Mouse (Mus musculus): ENCODE measurements at regions not wholly inside any gene's neighbourhood (a gene's known extent, or its start where the extent isn't known, plus 50 kb on each side); places are given as distances from the start of the nearest gene placed in this dataset.

DNA sequence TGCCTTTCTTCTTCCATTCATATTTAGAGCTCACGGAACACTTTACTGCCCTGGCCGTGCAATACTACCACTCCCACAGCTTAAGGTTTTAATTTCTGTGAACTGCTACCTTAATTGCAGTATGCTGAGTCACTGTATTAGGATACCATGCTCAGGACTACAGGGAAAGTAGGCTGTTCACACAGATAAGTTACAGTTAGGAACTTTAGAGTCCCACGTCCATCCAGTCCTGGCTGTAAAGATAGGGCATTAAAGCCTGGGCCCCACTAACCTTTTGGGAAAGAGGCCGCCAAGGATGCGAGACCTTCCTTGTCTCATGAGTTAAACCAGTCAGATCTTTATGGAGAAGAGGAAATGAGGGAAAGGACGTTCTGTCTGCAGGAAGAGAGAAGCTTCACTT lies 574.6 kb downstream of the Stpg2 start:
- no peak for DNase-seq (ENCODE audit: low read depth, low spot score)

DNA sequence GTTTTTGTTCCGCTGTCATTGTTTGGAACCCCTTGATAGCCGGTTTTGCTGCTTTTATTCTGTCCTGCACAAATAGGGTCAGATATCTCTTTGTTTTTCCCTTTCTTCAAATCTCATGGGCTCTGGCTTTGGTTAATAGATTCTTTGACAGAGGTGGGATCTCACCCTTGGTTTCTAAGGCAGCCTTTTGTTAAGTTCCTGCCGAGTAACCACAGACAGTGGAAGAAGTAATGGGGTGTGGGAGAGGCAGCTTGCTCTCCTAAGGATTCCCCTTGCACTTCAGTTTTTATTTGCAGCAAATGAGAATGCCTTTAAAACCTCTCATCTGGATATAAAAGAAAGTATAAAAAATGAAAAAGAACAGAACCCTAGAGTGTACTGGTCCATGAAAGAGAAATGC lies 577.9 kb downstream of the Stpg2 start:
- DNase-seq (ENCODE audit: low read depth, low spot score), result no peak

DNA sequence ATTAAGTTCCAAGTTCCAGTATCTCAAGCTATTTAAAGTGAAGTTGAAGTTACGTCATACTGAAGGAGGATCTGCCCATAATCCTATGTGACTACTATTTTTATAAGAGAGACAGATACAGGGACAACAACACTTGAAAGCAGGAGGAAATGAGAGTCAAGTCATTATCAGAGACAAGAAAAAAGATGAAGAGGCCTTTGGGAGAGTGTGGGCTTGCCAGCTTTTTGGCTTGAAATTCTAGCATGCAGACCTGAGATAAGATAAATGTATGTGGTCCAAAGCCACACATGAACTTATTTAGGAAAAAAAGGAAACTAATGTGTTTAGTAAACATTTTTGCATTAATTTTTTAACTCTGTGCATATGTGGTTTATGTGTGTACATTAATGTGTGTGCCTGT lies 581.0 kb downstream of the Stpg2 start:
- DNase-seq (ENCODE audit: low read depth, low spot score), result no peak

DNA sequence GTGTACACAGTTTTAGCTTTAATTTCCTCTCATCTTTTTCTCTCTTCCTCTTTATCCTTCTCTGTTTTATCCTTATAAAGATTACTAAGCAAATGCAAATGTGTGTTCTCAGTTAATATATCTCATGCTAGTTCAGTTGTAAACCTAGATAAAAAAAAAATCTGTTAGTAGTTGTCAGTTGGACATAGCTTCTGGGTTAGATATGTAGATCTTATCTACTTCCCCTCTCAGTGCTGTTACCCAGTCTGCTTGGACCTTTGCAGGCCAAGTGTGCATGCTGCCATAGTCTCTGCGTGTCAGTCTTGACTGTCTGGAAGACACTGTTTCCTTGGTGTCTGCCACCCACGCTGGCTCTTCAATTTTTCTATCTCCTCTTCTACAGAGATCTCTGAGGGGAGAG lies 583.4 kb downstream of the Stpg2 start:
- no peak for DNase-seq (ENCODE audit: low read depth, low spot score)

DNA sequence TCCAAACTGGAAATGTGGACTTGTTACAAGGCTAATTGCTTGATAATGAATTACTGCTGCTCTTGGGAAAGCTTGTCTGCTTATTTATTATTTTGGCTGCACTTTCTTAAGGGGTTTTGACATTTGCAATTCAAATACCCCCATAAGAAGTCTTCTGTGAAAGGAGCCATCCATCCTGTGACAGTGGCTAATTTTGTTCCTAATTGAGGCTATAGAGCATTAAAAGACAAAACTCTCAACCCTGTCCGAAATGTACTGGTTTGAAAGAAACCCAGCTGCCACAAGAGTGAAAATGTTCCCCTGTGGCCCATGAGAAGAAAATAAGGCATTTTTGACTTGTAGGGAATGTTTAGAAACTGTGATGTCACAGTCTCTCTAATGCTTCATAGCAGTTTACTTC lies 591.2 kb downstream of the Stpg2 start:
- no peak for DNase-seq (ENCODE audit: low read depth, low spot score)

DNA sequence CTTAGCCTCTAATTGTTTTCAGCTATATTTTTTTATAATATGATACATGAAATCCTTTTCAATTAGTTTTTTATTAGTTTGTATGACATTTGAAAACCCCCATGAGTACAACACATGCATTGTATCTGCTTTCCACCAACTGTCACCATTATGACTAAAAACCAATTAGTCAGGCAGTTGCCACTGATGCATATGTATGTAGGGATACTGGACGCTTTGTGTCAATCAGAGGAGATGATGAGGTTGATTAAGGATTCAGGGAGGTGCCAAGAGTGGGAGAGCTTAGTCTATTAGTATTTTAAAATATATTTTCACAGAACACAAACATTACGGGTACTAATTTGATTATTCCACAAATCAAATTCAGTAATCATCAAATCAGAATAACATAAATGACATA lies 593.6 kb downstream of the Stpg2 start:
- no peak for DNase-seq (ENCODE audit: low read depth, low spot score)

DNA sequence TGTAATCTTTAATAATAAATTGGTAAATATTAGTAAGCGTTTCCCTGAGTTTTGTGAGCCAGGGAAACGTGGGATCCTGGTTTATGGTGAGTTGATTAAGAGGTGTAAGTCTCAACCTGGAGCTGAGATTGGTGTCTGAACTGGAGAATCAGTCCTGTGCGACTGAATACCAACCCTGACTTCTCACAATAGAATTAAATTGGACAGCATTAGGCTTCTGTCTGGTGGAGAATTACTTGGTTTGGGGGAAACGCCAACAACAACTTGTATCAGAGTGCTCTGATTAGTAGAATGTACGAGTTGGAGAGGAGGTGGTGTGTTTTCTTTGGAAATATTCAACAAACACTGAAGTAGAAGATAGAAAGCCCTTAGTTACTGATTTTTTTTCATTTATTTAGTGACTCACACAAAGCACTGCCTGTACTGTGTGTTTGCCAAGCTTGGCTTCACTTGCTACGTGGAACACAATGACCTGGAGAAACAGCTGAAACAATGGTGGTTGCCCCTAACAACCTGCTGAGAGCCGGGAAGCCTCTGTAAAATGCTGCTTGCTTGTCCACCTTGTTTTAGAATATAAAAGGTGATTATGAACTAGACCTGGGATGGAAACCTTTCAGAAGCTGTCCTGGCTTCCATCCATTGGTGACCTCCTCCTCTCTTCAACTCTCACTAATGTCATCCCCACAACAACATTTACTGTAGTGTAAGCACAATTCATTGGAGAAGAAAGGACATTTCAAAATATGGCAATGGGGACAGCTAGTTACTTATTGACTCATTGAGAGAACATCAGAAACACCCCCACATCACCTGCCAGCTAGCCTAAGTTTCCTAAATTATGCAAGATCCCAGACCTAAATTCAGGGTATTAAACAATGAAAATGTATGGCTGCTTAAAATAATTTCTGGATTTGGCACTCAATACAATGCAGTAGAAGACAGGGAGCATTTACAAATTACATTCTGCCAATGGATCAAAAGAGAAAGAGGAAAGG lies 597.5 kb downstream of the Stpg2 start:
- DNase-seq (ENCODE audit: low read depth, low spot score), result peak; percentile 40

DNA sequence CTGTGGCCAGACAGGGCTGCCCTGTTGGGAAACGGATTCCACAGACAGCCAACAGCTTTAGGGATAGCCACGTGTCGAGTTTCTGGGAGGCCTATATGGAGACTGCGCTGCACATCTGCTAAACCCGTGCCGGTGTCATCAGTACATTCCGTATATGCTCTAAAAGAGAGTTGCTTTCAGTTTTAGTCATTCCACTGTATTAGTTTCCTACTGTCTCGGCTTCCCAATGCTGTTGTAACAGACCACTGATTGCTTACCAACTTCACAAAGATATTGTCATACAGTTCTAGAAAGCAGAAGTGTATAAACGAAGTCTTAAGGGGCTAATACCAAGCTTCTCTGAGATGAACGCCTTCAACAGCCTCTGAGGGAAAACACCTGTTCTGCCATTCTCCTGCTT lies 622.5 kb downstream of the Stpg2 start:
- DNase-seq (ENCODE audit: low read depth, low spot score), result no peak

DNA sequence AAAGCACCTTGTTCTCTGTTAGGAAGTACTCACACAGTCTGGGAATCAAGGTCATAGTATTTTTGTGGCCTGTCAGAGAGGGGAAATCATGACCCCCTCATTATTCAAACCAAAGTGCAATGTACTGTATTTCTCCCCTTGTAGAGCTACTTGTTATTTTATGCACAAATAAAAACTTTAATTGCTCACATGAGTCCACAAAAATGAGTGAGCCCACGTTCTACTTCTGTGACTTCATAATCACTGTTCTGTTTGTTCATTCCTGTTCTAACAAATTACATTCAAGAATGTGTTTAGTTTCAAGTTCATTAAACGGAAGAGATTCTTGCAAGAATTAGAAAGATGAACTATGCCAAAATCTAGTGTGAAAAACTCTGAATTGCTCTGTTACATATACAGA lies 623.1 kb downstream of the Stpg2 start:
- no peak for DNase-seq (ENCODE audit: low read depth, low spot score)

DNA sequence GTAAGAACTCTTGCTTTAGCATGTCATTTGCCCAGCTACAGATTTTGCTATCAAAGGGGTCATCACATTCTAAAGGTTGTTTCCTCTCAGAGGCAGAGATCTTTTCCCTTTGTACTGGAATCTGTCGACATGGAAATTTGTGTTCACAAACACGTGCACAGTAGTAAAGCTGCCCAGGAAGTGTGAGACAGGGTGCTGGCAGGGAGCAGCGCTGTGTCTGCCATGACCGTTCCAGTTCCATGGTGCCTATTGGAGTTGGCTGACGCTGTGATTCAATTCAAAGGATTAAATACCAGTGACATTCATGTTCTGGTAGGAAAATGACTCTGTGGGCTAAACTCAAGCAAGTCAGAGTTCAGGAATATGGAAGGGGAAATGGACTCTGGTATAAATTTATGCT lies 627.1 kb downstream of the Stpg2 start:
- DNase-seq (ENCODE audit: low read depth, low spot score), result no peak

DNA sequence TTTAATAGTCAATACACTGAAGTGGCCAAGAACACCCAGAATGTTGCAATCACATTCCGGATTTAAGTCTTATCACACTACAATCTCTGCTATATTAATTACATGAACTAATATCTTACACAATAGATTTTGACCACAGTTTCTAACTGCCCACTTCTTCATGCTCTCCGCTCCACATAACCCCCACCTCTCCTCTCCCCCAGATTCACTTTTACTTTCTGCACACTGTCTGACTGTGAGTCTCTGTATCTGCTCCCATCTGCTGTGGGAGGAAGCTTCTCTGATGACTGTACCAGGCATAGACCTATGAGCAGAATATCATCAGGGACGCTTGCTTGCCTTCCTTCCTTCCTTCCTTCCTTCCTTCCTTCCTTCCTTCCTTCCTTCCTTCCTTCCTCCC lies 636.5 kb downstream of the Stpg2 start:
- DNase-seq (ENCODE audit: low read depth, low spot score), result no peak

DNA sequence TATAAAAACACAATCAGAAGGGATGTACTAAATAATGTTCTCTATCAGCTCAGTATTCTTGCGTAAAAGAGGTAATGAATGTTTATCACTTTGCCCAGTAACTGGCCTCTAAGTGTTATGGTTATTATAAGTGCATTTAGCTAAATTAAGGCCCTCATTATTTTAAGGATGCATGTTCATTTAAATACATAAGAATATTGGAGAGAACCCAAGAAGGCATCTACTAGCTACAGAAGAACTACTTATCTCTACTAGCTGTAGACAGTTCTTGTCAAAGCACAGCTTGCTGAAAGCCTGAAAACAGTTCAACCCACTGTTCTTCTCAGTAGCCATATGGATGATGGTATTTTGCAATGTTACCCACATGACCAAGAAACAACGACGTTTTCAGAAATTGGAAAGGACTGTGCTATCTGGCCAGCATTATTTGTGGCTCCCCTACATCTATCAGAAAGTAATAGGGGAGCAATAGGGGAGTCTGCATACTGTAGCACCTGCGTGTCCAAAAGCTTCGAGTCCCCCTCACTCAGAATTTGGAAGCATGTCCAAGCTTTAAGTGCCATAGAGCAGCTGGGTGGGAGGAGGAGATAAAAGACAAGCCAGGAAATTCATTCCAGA lies 637.6 kb downstream of the Stpg2 start:
- no peak for DNase-seq (ENCODE audit: low read depth, low spot score)

DNA sequence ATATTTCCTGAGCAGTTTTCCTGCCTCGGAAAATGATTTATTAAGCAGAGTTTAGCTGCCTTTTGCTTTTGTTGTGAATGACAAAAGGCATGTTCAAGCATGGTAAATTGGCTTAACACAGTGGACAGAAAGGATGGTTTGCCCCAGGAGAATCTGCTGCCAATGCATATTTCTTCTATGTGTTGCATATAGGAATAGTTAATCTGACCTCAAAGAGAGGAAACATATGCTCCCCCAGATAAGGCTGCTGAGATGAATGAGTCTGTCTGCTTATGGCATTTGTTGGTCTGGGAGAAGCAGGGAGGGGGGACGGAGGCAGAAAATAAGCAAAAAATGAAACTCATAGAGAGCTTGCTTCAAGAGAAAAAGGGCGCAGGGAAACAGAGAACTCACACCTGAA lies 638.9 kb downstream of the Stpg2 start:
- no peak for DNase-seq (ENCODE audit: low read depth, low spot score)

DNA sequence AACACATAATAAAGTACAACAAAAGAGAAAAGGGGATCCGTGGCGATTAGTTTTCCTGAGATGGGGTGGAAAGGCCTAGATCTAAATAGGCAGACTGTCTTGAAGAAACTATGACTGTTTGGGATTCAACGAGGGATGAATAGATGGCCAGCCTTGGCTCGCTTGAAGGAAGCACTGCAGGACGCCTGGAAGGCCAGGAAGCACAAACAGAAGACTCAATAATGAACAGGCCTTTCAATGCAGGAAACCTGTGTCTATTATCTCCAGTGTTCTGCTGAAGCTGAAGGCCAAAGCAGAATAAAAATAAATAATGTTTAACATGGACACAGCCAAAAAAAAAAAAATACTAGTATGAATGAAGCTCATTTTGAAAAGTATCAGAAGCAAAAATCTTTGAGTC lies 642.3 kb downstream of the Stpg2 start:
- no peak for DNase-seq (ENCODE audit: low read depth, low spot score)

DNA sequence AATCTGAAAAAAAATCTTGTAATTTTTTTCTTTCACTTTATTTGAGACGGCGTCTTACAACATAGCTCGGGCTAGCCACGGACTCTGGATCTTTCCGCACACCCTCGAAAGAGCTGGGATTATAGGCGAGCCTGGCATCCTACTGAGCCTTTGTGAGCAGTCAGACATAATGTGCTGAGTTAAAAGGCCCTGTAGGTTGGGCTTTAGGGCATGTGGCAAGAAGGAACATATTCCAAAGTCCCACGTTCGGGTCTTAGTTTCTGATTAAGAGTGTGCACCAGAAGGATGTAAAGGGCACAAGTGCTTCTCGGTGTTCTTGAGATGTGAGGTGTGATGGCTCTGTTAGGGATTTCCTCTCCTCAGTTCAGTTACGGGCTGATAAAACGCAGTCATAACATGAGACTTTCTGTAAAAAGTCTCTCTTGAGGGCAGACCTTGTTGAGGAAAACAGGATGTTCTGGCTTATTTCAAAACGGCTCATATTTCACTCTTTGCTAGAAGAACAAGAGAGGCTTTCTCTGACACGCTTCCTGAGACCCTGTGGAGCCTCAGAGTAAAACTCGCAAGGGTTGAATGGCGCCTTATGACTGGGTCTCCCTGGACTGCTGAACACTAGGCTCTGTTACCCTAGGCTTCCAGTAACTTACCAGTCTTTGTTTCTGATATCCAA lies 654.6 kb downstream of the Stpg2 start:
- DNase-seq (ENCODE audit: low read depth, low spot score), result no peak

DNA sequence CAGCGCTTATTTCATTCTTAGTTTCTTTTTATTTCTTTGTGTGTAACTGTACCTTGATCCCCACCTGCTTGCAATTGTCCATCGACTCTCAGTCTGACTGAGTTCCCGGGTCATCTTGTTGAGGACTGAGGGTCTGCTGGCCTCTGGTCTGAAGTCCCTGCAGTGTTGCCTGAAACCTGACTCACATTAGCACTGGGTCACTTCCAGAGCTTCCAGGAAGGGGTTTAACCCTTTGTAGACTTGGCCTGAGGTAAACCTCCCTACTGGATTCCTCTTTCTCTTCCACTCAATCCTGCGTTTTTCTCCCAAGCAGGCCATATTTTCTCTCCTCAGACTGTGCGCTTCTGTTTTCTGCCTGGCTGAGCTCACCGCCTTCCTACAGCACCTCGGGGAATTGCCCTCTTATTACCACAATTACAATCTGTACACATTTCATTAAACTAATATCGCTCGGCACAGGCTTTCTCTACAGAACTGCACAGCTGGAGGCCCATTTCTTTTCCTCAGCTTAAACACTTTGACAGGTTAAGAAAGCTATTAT lies 655.4 kb downstream of the Stpg2 start:
- DNase-seq (ENCODE audit: low read depth, low spot score), result no peak

DNA sequence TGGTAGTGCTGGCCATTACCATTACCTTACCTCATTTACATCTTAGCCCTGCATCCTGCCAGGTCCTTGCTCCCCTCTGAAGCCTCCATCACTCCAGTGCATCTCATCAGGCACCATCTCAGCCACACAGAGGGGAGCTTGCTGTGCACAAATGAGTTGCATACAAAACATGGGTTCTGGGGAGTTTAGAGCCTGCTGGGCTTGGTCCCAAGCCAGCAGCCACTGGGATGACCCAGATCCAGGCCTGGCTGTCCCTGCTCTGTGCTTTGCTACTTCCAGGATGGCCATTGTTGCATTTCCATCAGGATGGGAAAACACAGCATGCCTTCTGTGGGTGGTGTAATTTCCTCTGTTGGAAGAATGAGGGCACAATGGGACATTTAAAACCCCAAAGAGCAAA lies 660.8 kb downstream of the Stpg2 start:
- no peak for DNase-seq (ENCODE audit: low read depth, low spot score)

DNA sequence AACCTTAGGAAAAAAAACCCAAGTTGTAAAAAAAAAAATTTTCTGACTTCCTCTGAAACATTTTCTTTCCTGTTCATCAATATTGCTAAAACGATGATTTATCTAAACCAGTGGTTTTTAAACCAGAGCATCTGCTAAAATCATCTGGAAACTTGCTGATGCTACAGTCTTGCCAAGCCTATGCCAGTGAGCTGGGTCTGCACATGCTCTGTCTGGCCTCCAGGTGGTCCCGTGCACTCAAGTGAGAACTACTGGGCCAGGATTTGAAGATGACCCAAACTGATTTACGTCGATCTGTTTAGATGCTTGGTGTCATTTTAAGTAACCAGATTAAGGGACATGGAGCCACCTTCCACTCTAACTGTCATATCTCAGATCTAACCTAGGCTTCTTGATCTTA lies 661.5 kb downstream of the Stpg2 start:
- DNase-seq (ENCODE audit: low read depth, low spot score), result no peak

DNA sequence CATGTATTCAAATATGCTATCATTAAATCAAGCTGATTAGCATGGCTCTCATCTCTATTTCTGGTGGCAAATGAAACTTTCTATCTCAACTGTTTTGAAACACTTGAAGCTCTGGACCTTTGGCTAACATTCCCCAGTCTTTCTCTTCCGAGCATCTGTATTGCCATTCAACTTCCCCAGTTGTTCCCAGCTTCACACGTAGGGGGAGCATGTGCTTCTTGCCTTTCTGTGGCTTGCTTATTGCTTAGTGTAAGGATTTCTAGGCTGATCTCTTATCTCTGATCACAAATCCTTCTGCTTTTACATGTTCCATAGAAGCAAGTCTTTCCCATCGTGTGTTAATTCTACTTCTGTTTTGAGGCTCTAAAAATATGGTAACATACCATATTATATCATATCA lies 662.0 kb downstream of the Stpg2 start:
- DNase-seq (ENCODE audit: low read depth, low spot score), result no peak

DNA sequence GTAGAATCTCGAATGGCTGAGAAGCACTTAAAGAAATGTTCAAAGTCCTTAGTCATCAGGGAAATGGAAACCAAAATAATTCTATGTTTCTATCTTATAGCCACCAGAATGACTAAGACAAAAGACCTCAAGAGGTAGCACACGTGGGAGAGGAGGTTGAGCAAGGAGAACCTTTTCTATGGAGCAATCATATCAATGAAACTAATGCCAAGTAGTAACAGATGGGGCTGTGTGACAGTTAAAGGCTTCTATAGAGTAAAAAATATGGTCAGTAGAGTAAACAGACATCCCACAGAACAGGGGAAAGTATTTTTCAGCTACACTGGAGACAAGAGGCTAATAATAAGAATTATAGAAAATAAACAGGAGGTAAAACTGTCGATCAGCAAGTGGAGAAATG lies 664.3 kb downstream of the Stpg2 start:
- no peak for DNase-seq (ENCODE audit: low read depth, low spot score)

DNA sequence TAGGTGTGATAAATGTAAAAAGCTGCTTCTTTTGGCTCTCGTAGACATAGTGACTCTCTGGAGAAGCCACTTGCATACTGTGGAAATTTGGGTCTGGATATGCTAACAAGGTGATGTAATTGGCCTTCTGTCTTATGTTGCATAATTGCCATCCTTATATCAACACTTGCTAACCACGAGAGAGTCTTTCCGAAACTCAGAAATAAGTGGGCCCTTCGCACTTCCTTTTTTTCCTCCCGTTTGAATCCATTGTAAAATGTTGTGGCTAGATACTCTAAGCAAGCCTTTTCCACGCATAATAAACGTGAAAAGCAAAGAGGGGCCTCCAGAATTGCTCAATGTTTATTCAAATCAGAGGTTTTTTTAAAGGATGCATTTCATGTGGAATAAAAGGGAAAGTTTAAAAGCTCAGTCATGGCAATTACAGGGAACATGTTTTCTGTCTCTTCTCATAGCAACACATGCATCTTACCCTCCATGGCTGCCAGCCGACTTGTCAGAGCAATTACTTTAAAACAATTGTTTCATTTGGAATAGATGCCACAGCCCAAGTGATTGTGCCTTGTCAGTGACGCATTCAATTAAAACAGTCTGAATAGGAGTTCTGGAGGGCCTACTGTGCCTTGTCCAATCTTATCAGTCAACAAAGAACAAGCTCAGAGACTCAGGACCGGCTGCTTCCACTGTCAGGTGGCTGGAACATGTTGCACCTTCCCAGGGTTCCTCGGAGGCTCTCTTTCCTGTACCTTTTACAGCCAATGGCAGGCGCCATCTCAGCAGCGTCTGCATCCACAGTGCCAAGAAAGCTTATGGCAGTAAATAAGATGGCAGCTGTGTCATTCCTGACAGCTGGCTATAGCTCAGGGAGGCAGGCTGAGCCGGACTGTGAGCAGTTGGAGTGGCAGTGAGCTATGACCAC lies 680.7 kb downstream of the Stpg2 start:
- no peak for DNase-seq (ENCODE audit: low read depth, low spot score)
